Mouse (Mus musculus) ES-Bruce4 (cell line): ENCODE data around the gene Clybl. TPM values are rescaled to one million over a fixed set of nuclear protein-coding genes. Genes with fewer than 3 reads are reported as not detected.

Experiments used
- H3K27ac ChIP-seq: 2 replicates; pipeline ENCODE4 v1.5.1; 2012; ENCODE audit warnings: low read length, inconsistent platforms; ENCODE audit not compliant: insufficient read depth
- H3K27me3 ChIP-seq: 2 replicates; pipeline ENCODE4 v1.6.1; 2012; ENCODE audit warnings: mild to moderate bottlenecking, low read length, inconsistent platforms; ENCODE audit not compliant: control insufficient read depth, poor library complexity, insufficient read depth, severe bottlenecking
- H3K36me3 ChIP-seq: 2 replicates; pipeline ENCODE4 v1.6.1; 2012; ENCODE audit warnings: inconsistent platforms, mild to moderate bottlenecking, low read length, moderate library complexity; ENCODE audit not compliant: control insufficient read depth, poor library complexity, insufficient read depth, severe bottlenecking
- H3K4me1 ChIP-seq: one replicate; pipeline ENCODE4 v1.8.1; 2011; ENCODE audit warnings: low read length; ENCODE audit not compliant: control insufficient read depth, insufficient read depth
- H3K4me3 ChIP-seq: 2 replicates; pipeline ENCODE4 v1.5.1; 2011; ENCODE audit warnings: low read depth, mild to moderate bottlenecking, low read length
- H3K9ac ChIP-seq: 2 replicates; pipeline ENCODE4 v1.6.1; 2012; ENCODE audit warnings: low read depth, mild to moderate bottlenecking, inconsistent platforms; ENCODE audit not compliant: poor library complexity, severe bottlenecking
- H3K9me3 ChIP-seq: replicated peaks from 2 replicates; pipeline ENCODE4 v1.6.1; 2012; ENCODE audit warnings: mild to moderate bottlenecking, low read length, inconsistent platforms; ENCODE audit not compliant: control insufficient read depth, poor library complexity, insufficient read depth, severe bottlenecking
- CTCF ChIP-seq: IDR thresholded peaks from one replicate; pipeline ENCODE4 v1.8.1; 2011; ENCODE audit warnings: low read depth, low read length
- EP300 ChIP-seq: IDR thresholded peaks from 2 replicates; pipeline ENCODE4 v1.6.1; 2011; ENCODE audit warnings: low read depth, low read length; ENCODE audit not compliant: insufficient read depth
- POLR2A ChIP-seq: IDR thresholded peaks from one replicate; pipeline ENCODE4 v1.8.1; 2011; ENCODE audit warnings: low read length; ENCODE audit not compliant: insufficient read depth
- polyA plus RNA-seq: library from polyadenylated mRNA; stranded (reverse); fragments of >200 nt; gene quantifications from 2 replicates; pipeline ENCODE4 v1.2.4, GENCODE M21; 2011; ENCODE audit warnings: low read depth; ENCODE audit not compliant: missing spikeins, insufficient read depth, insufficient read length

Gene Clybl
- polyA plus RNA-seq, 1 experiment, result 36.7 TPM

- H3K27ac ChIP-seq, result no peak overlapping the region
- TF ChIP-seq EP300, result no peak
- TF ChIP-seq CTCF, result no peak
- no peak for TF ChIP-seq POLR2A
- no peaks in the 10 kb centered on the region for H3K36me3 ChIP-seq
- H3K27me3 ChIP-seq, result no peaks in the 10 kb centered on the region
- H3K4me3 ChIP-seq, result no peak overlapping the region
- H3K9me3 ChIP-seq, result no peaks in the 10 kb centered on the region
- H3K9ac ChIP-seq, result no peak overlapping the region
- peaks cover 4% of the 10 kb centered on the region for H3K4me1 ChIP-seq
Measured at GRCm38 (mm10) chr14:122426529-122427203, 245.2 kb downstream of the Clybl start.

GRCm38 (mm10) chr14:122427204-122427560, 245.7 kb downstream of the Clybl start:
- TF ChIP-seq EP300, result no peak
- TF ChIP-seq POLR2A, result no peak
- no peak for TF ChIP-seq CTCF
- no peaks in the 10 kb centered on the region for H3K36me3 ChIP-seq
- H3K4me1 ChIP-seq, result peaks cover 4% of the 10 kb centered on the region
- H3K9ac ChIP-seq, result no peak overlapping the region
- H3K4me3 ChIP-seq, result no peak overlapping the region
- H3K9me3 ChIP-seq, result no peaks in the 10 kb centered on the region
- H3K27ac ChIP-seq, result no peak overlapping the region
- H3K27me3 ChIP-seq, result no peaks in the 10 kb centered on the region

- Histone ChIP-seq H3K4me1 (peaks cover 6% of the 10 kb centered on the region), H3K27me3 (no peaks in the 10 kb centered on the region), H3K27ac (no peak overlapping the region), H3K9ac (no peak overlapping the region), H3K9me3 (no peaks in the 10 kb centered on the region), H3K36me3 (no peaks in the 10 kb centered on the region), H3K4me3 (no peak overlapping the region)
- TF ChIP-seq CTCF, result no peak
- TF ChIP-seq POLR2A, result no peak
- TF ChIP-seq EP300, result no peak
Measured at GRCm38 (mm10) chr14:122427654-122428053, 246.2 kb downstream of the Clybl start.

GRCm38 (mm10) chr14:122432558-122432957, 251.1 kb downstream of the Clybl start:
- H3K4me1 ChIP-seq, result peaks cover 11% of the 10 kb centered on the region
- no peaks in the 10 kb centered on the region for H3K27me3 ChIP-seq
- no peak overlapping the region for H3K9ac ChIP-seq
- peak overlapping the region; percentile 36; the same call in 1 of the 2 replicates for H3K27ac ChIP-seq
- TF ChIP-seq CTCF, result no peak
- no peak for TF ChIP-seq POLR2A
- TF ChIP-seq EP300, result no peak
- H3K4me3 ChIP-seq, result no peak overlapping the region
- H3K9me3 ChIP-seq, result no peaks in the 10 kb centered on the region
- no peaks in the 10 kb centered on the region for H3K36me3 ChIP-seq

- Histone ChIP-seq H3K36me3 (no peaks in the 10 kb centered on the region), H3K9me3 (no peaks in the 10 kb centered on the region), H3K27me3 (no peaks in the 10 kb centered on the region), H3K27ac (peak overlapping the region; percentile 82), H3K4me1 (peaks cover 11% of the 10 kb centered on the region), H3K9ac (peak overlapping the region; percentile 23; the same call in 1 of the 2 replicates), H3K4me3 (peak overlapping the region; percentile 12; the same call in 1 of the 2 replicates)
- TF ChIP-seq CTCF, result no peak
- TF ChIP-seq EP300, result 0 out of 2 replicates have a peak, but pooled peaks have one; percentile 4
- TF ChIP-seq POLR2A, result no peak
Measured at GRCm38 (mm10) chr14:122434039-122434438, 252.5 kb downstream of the Clybl start.

- Histone ChIP-seq H3K36me3 (no peaks in the 10 kb centered on the region), H3K4me1 (peaks cover 7% of the 10 kb centered on the region), H3K4me3 (no peak overlapping the region), H3K27ac (no peak overlapping the region), H3K9me3 (no peaks in the 10 kb centered on the region), H3K9ac (no peak overlapping the region), H3K27me3 (no peaks in the 10 kb centered on the region)
- TF ChIP-seq POLR2A (no peak), EP300 (no peak), CTCF (no peak)
Measured at GRCm38 (mm10) chr14:122436850-122437249, 255.3 kb downstream of the Clybl start.
